Mouse (Mus musculus) midbrain, embryonic 14.5 days (tissue): ENCODE measurements around the gene Tmem39b. TPM values are rescaled to one million over a fixed set of nuclear protein-coding genes. Genes with fewer than 3 reads are reported as not detected.

Source experiments
- ATAC-seq: fragments of 200-750 bp; cut with Nextera tagmentation; 2 replicates; pipeline ENCODE4 v1.8.0; 2017; ENCODE audit warnings: moderate number of reproducible peaks, moderate library complexity; ENCODE audit not compliant: low FRiP score, low TSS enrichment
- DNase-seq: peaks from one replicate; pipeline ENCODE4 v3.0.0-alpha.2; 2015
- H3K27ac ChIP-seq: fragments of 300-500 bp; sonication (generic); replicated peaks from 2 replicates; pipeline ENCODE4 v1.5.1; 2014; ENCODE audit warnings: mild to moderate bottlenecking, low read depth, low read length, moderate library complexity
- H3K27me3 ChIP-seq: fragments of 300-500 bp; sonication (generic); 2 replicates; pipeline ENCODE4 v1.6.1; 2014; ENCODE audit warnings: low read length, control low read depth, mixed read lengths; ENCODE audit not compliant: control insufficient read depth, insufficient read depth
- H3K36me3 ChIP-seq: fragments of 300-500 bp; sonication (generic); 2 replicates; pipeline ENCODE4 v1.6.1; 2014; ENCODE audit warnings: low read length, control low read depth; ENCODE audit not compliant: control insufficient read depth, insufficient read depth
- H3K4me1 ChIP-seq: fragments of 300-500 bp; sonication (generic); 2 replicates; pipeline ENCODE4 v1.6.1; 2014; ENCODE audit warnings: mild to moderate bottlenecking, antibody characterized with exemption, low read length, control low read depth; ENCODE audit not compliant: control insufficient read depth, insufficient read depth
- H3K4me2 ChIP-seq: fragments of 300-500 bp; sonication (generic); 2 replicates; pipeline ENCODE4 v1.6.1; 2014; ENCODE audit warnings: mild to moderate bottlenecking, low read length, moderate library complexity
- H3K4me3 ChIP-seq: fragments of 300-500 bp; sonication (generic); replicated peaks from 2 replicates; pipeline ENCODE4 v1.5.1; 2014; ENCODE audit warnings: low read depth, low read length
- H3K9ac ChIP-seq: fragments of 300-500 bp; sonication (generic); replicated peaks from 2 replicates; pipeline ENCODE4 v1.6.1; 2014; ENCODE audit warnings: mild to moderate bottlenecking, low read length, moderate library complexity
- H3K9me3 ChIP-seq: fragments of 300-500 bp; sonication (generic); 2 replicates; pipeline ENCODE4 v1.6.1; 2016; ENCODE audit warnings: low read length, control low read depth, mixed read lengths; ENCODE audit not compliant: control insufficient read depth
- WGBS: fragments of 180-500 bp; shearing (Covaris S2); extraction: QIAGEN DNeasy Blood & Tissue Kit; methylation state at CpG from one replicate; pipeline ENCODE4 v1.1.7; 2014; 5-methylcytosine and 5-hydroxymethylcytosine counted together
- polyA plus RNA-seq: library from polyadenylated mRNA; unstranded; fragments of >200 nt; fragmentation: Nextera tagmentation; extraction: Ambion mirVana; gene quantifications from 2 replicates; pipeline ENCODE4 v1.2.1, GENCODE M21; 2014

Gene Tmem39b
- polyA plus RNA-seq, 1 experiment from 2014 or later: 43.5 TPM

- no peaks in the 10 kb centered on the region for H3K9me3 ChIP-seq
- H3K36me3 ChIP-seq: peaks cover 49% of the 10 kb centered on the region
- no peak for DNase-seq
- H3K9ac ChIP-seq: no peak overlapping the region
- peaks cover 18% of the 10 kb centered on the region for H3K4me1 ChIP-seq
- no peaks in the 10 kb centered on the region for H3K27me3 ChIP-seq
- peak overlapping the region; percentile 90 for H3K4me2 ChIP-seq
- H3K27ac ChIP-seq: no peak overlapping the region
- WGBS: 59% methylated on average over 5 of the region's 5 CpGs
- no peak overlapping the region for H3K4me3 ChIP-seq
- ATAC-seq: no peak
Observed at GRCm38 (mm10) chr4:129641756-129642155, 54.9 kb downstream of the Tmem39b start.

- peak within 1 kb of the TSS; percentile 59 for H3K4me3 ChIP-seq
- no peaks in the 10 kb centered on the region for H3K27me3 ChIP-seq
- DNase-seq: peak; percentile 99
- peak within 1 kb of the TSS; percentile 92 for H3K27ac ChIP-seq
- peaks cover 49% of the 10 kb centered on the region for H3K36me3 ChIP-seq
- H3K9ac ChIP-seq: peak within 1 kb of the TSS; percentile 69
- peaks cover 18% of the 10 kb centered on the region for H3K4me1 ChIP-seq
- H3K9me3 ChIP-seq: no peaks in the 10 kb centered on the region
- H3K4me2 ChIP-seq: peak within 1 kb of the TSS; percentile 90
- ATAC-seq: peak; percentile 97
- under 1% methylated on average over 60 of the region's 60 CpGs for WGBS
Observed at GRCm38 (mm10) chr4:129640638-129641467, 55.8 kb downstream of the Tmem39b start, which contains the start of gene Txlna. Gene Txlna (minus strand): TSS chr4:129641065.

GRCm38 (mm10) chr4:129640101-129640637 is 56.5 kb downstream of the Tmem39b start:
- WGBS: 5% methylated on average over 17 of the region's 17 CpGs
- Histone ChIP-seq H3K9me3 (no peaks in the 10 kb centered on the region), H3K27me3 (no peaks in the 10 kb centered on the region), H3K36me3 (peaks cover 47% of the 10 kb centered on the region), H3K27ac (peak overlapping the region; percentile 92), H3K4me2 (peak overlapping the region; percentile 90), H3K4me1 (peaks cover 18% of the 10 kb centered on the region), H3K9ac (peak overlapping the region; percentile 69), H3K4me3 (peak overlapping the region; percentile 59)
- DNase-seq (no peak), ATAC-seq (no peak)

- Histone ChIP-seq H3K27ac (no peak overlapping the region), H3K9me3 (no peaks in the 10 kb centered on the region), H3K4me1 (peaks cover 18% of the 10 kb centered on the region), H3K4me2 (peak overlapping the region; percentile 90), H3K36me3 (peaks cover 48% of the 10 kb centered on the region), H3K27me3 (no peaks in the 10 kb centered on the region), H3K4me3 (peak overlapping the region; percentile 59; the same call in 1 of the 2 replicates), H3K9ac (0 out of 2 replicates have a peak overlapping the region, but pooled peaks have one; percentile 1)
- 87% methylated on average over 15 of the region's 15 CpGs for WGBS
- ATAC-seq (no peak), DNase-seq (no peak)
Observed at GRCm38 (mm10) chr4:129639221-129639620, 57.4 kb downstream of the Tmem39b start.

GRCm38 (mm10) chr4:129633852-129634251 is 62.8 kb downstream of the Tmem39b start:
- DNase-seq (no peak), ATAC-seq (no peak)
- H3K4me1 ChIP-seq: peaks cover 6% of the 10 kb centered on the region
- H3K27ac ChIP-seq: no peak overlapping the region
- H3K27me3 ChIP-seq: no peaks in the 10 kb centered on the region
- H3K36me3 ChIP-seq: peaks cover 95% of the 10 kb centered on the region
- no peak overlapping the region for H3K9ac ChIP-seq
- no peak overlapping the region for H3K4me2 ChIP-seq
- H3K4me3 ChIP-seq: no peak overlapping the region
- 95% methylated on average over 6 of the region's 6 CpGs for WGBS
- H3K9me3 ChIP-seq: no peaks in the 10 kb centered on the region

- H3K27ac ChIP-seq: no peak overlapping the region
- DNase-seq: no peak
- no peak overlapping the region for H3K4me3 ChIP-seq
- no peaks in the 10 kb centered on the region for H3K9me3 ChIP-seq
- H3K9ac ChIP-seq: no peak overlapping the region
- no peaks in the 10 kb centered on the region for H3K4me1 ChIP-seq
- no peak overlapping the region for H3K4me2 ChIP-seq
- 95% methylated on average over 12 of the region's 12 CpGs for WGBS
- no peak for ATAC-seq
- no peaks in the 10 kb centered on the region for H3K27me3 ChIP-seq
- peaks cover 98% of the 10 kb centered on the region for H3K36me3 ChIP-seq
Observed at GRCm38 (mm10) chr4:129631867-129632266, 64.8 kb downstream of the Tmem39b start.

GRCm38 (mm10) chr4:129630944-129631343 is 65.7 kb downstream of the Tmem39b start:
- no peak overlapping the region for H3K4me2 ChIP-seq
- H3K27ac ChIP-seq: no peak overlapping the region
- H3K4me3 ChIP-seq: no peak overlapping the region
- ATAC-seq (no peak), DNase-seq (peak; percentile 34)
- H3K9ac ChIP-seq: no peak overlapping the region; the same call in 1 of the 2 replicates
- H3K36me3 ChIP-seq: peaks cover 98% of the 10 kb centered on the region
- WGBS: 78% methylated on average over 4 of the region's 4 CpGs
- no peaks in the 10 kb centered on the region for H3K4me1 ChIP-seq
- H3K9me3 ChIP-seq: no peaks in the 10 kb centered on the region
- H3K27me3 ChIP-seq: no peaks in the 10 kb centered on the region
